Mouse (Mus musculus) thymus, adult 2 months (tissue): ENCODE data around the gene Usp47. TPM values are rescaled to one million over a fixed set of nuclear protein-coding genes. Genes with fewer than 3 reads are reported as not detected.

Source experiments
- DNase-seq: peaks from one replicate; pipeline ENCODE4 v3.0.0; 2021
- H3K27ac ChIP-seq: fragments of 200-500 bp; 2 replicates; pipeline ENCODE4 v1.5.1; 2012; ENCODE audit warnings: low read length, control low read depth; ENCODE audit not compliant: control insufficient read depth, insufficient read depth
- H3K27me3 ChIP-seq: fragments of 200-500 bp; 2 replicates; pipeline ENCODE4 v1.6.1; 2012; ENCODE audit warnings: mild to moderate bottlenecking, low read length, moderate library complexity, mixed read lengths; ENCODE audit not compliant: control insufficient read depth, insufficient read depth
- H3K36me3 ChIP-seq: fragments of 200-500 bp; 2 replicates; pipeline ENCODE4 v1.6.1; 2012; ENCODE audit warnings: mild to moderate bottlenecking, low read length, moderate library complexity; ENCODE audit not compliant: control insufficient read depth, insufficient read depth
- H3K4me1 ChIP-seq: fragments of 200-500 bp; replicated peaks from 2 replicates; pipeline ENCODE4 v1.6.1; 2012; ENCODE audit warnings: low read length; ENCODE audit not compliant: control insufficient read depth, insufficient read depth
- H3K4me3 ChIP-seq: fragments of 200-500 bp; 2 replicates; pipeline ENCODE4 v1.5.1; 2012; ENCODE audit warnings: mild to moderate bottlenecking, low read length, control low read depth, moderate library complexity; ENCODE audit not compliant: control insufficient read depth, insufficient read depth
- CTCF ChIP-seq: fragments of 200-500 bp; IDR thresholded peaks from 2 replicates; pipeline ENCODE4 v1.5.1; 2012; ENCODE audit warnings: mild to moderate bottlenecking, control low read depth, low read length, moderate library complexity, borderline replicate concordance; ENCODE audit not compliant: control insufficient read depth, poor library complexity, insufficient read depth; ENCODE audit errors: extremely low read depth
- POLR2A ChIP-seq: fragments of 200-500 bp; IDR thresholded peaks from 2 replicates; pipeline ENCODE4 v1.6.1; 2012; ENCODE audit warnings: mild to moderate bottlenecking, low read length, control low read depth, moderate library complexity; ENCODE audit not compliant: control insufficient read depth, poor library complexity, insufficient read depth; ENCODE audit errors: extremely low read depth
- WGBS: fragments of 180-500 bp; shearing (Covaris S2); methylation state at CpG from one replicate; pipeline ENCODE4 v1.1.7; 2018; 5-methylcytosine and 5-hydroxymethylcytosine counted together
- polyA plus RNA-seq: library from polyadenylated mRNA; depleted of rRNA; stranded (reverse); fragments of >200 nt; gene quantifications from 2 replicates; pipeline ENCODE4 v1.2.3, GENCODE M21; 2012

The Usp47 gene
- polyA plus RNA-seq, 1 experiment, result 13.2 TPM

DNA sequence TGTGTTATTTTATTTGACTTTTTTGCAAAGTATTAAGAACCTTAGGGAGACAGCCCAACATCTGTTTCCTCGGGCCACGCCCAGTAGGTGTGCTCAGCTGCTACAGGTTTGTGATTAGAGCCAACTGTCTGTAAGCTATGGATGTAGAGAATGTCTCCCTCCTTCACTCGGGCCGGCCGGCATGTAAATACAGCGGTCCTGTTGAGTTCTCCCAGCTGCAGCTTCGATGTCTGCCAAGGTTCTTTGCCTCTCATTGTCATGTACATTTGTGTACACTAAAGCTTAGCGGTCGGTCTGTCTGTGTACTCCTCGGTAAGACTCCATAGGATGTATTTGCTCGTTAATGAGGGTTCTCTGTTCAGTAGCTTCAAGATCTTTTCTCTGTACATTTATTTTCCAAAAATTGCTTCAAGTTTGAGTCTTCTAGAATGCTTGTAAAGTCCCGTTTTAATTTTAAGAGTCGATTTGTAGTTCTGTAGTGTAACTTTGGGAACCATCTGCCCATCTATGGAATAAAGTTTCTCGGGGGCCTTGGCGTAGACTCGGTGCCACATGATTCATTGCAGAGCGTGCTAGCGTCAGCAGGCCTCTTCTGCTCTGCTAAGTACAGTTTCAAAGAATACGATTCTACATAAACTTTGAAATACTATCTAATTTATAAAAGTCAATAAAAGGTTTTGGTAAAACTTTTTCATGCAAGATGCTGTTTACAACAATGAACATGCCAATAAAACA, 87.5 kb downstream of the Usp47 start:
- no peak for DNase-seq
- Histone ChIP-seq H3K27me3 (no peaks in the 10 kb centered on the region), H3K27ac (no peak overlapping the region), H3K4me1 (no peaks in the 10 kb centered on the region), H3K4me3 (no peak overlapping the region), H3K36me3 (peaks cover 50% of the 10 kb centered on the region)
- 98% methylated on average over 19 of the region's 19 CpGs for WGBS
- no peak for TF ChIP-seq POLR2A
- TF ChIP-seq CTCF, result no peak

DNA sequence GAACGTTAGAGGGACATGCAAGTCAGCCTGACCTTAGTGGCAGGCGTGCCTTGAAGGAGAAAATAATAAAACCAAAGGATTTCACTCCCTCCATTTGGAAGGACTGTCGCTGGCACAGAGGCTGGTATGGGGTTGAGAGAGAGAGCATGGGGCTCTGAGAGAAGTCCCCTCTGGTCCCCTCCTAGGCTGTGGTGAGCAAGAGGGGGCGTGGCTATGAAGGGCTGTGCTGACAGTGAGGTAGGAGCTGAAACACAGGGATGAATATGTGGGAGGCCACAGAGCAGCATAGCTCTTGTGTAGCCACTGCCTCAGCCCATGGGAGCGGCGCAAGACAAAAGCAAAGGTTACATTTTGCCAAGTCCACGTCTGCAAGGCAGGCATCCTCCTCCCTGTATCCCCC, 94.2 kb downstream of the Usp47 start:
- WGBS, result 95% methylated on average over 7 of the region's 7 CpGs
- H3K27me3 ChIP-seq, result no peaks in the 10 kb centered on the region
- no peaks in the 10 kb centered on the region for H3K4me1 ChIP-seq
- no peak overlapping the region for H3K27ac ChIP-seq
- no peaks in the 10 kb centered on the region for H3K36me3 ChIP-seq
- no peak for DNase-seq
- TF ChIP-seq CTCF (no peak), POLR2A (no peak)
- H3K4me3 ChIP-seq, result no peak overlapping the region

DNA sequence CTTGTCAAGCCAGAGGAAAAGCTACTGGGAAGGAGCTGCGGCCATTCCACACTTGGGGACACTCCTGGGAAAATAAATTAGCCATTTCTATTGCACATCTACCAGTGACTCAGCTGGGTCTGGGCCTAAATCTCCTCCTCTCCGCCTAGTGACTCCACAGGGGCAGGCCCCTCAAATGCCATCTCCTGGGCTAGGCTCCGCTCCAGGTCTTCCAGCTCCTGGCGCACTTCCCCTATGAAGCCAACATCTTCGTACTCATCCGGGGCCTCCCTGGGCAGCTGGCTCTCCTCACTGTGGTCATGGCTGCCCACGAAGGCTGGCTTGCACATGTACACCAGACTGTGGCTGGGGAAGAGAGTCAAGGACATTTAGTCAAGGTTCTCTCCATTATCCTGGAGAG, 94.8 kb downstream of the Usp47 start:
- no peak for TF ChIP-seq CTCF
- TF ChIP-seq POLR2A, result no peak
- no peak overlapping the region for H3K27ac ChIP-seq
- H3K36me3 ChIP-seq, result no peaks in the 10 kb centered on the region
- H3K4me3 ChIP-seq, result no peak overlapping the region
- 87% methylated on average over 7 of the region's 7 CpGs for WGBS
- no peak for DNase-seq
- no peaks in the 10 kb centered on the region for H3K27me3 ChIP-seq
- no peaks in the 10 kb centered on the region for H3K4me1 ChIP-seq

DNA sequence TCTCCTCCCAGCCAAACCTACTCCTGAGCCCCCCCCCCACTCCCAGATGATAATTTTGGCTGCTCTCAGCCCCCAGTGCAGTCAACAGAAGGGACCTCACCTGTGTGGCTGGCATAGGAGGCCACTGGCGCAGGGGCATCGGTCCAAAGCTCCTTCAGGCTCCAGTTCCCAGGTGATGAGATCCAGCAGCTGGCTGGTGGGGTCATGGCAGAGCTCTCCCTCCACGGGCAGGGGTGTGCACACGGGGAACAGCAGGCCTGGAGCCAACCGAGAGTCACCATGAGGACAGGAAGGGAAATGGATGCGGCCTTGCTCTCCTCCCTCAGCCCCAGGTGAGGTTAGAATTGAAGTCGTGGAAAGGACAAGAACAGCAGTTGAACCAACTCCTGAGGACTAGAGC, 95.9 kb downstream of the Usp47 start:
- Histone ChIP-seq H3K27me3 (no peaks in the 10 kb centered on the region), H3K4me1 (no peaks in the 10 kb centered on the region), H3K36me3 (no peaks in the 10 kb centered on the region), H3K4me3 (no peak overlapping the region), H3K27ac (no peak overlapping the region)
- WGBS, result 89% methylated on average over 7 of the region's 7 CpGs
- TF ChIP-seq CTCF (no peak), POLR2A (no peak)
- DNase-seq, result no peak

DNA sequence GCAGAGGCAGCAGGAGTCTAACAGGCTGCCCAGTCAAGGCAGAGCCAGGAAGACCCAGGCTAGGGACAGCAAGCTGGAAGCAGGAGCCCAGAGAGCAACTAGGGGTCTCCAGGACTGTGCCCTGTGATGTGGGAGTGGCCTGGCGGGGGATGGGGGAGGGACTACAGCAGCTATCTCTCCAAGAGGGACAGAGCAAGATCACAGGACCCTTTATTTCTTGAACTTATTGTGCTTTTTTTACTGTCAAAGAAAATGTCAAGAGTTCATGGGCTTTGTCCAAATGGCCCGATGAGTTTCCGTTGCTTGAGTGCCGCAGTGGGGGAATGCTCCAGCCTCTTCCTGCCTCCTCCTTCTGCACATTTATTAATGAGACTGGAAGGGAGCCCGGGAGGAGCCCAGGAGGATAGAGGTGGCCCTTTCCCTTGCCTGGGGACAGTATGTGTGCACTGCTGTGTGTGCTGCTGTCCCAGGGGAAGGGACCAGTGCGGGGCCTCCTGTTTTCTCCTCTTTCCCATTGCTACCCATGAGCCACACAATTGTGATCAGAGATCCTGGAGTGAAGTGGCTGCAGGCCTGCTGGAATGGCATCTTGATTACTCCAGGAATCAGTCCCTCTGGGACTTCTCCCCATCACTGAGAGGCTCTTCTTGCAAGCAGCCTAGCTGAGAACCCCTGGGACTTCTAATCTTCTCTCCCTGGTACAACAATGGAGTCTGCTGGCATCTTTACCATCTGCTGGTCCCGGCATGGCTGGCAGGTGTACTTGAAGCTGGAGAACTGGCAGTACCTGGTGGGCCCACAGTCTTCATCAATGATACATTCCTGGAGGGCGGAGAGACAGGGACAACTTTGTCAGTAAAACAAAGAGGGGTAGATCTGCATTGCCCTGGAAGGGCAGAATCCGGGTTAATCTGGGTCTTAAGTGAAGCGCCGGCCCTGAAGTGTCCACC, 97.8 kb downstream of the Usp47 start:
- H3K27ac ChIP-seq, result no peak overlapping the region

DNA sequence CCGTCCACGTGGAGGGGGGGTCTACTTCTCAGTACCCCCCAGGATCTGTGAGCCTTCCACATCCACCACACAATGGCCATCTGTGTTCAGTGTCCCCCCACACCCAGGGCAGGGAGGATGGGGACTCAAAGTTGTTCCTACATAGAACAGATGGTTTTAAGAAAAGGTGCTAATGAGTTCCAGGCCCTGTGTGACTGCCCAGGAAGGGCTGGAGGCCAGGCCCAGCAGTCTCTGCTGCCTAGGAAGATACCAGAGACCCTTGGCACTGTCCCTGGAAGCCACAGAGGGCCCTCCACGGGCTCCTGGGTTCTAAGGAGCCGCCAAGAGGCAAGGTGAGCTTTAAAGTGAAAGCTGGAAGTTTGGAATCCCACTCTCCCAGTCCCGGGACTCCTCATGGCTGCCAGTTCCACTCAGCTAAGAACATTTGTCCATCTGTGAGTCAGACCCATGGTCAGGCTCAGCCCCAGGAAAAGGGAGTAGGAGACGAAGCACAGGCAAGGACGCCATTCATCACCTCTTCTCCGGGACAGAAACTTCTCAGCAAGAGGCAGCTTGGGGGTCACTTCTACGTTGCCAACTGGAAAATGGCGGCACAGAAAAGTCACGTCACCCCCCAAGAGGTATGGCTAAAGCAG, 98.7 kb downstream of the Usp47 start:
- Histone ChIP-seq H3K27ac (no peak overlapping the region), H3K4me1 (no peaks in the 10 kb centered on the region), H3K27me3 (no peaks in the 10 kb centered on the region), H3K36me3 (no peaks in the 10 kb centered on the region), H3K4me3 (no peak overlapping the region)
- TF ChIP-seq POLR2A, result no peak
- TF ChIP-seq CTCF, result no peak
- 89% methylated on average over 11 of the region's 11 CpGs for WGBS
- DNase-seq, result no peak

More for the DNA sequence above, 97.8 kb downstream of the Usp47 start:
- Histone ChIP-seq H3K36me3 (no peaks in the 10 kb centered on the region), H3K4me1 (no peaks in the 10 kb centered on the region), H3K4me3 (no peak overlapping the region), H3K27me3 (no peaks in the 10 kb centered on the region)
- DNase-seq, result no peak
- 86% methylated on average over 11 of the region's 11 CpGs for WGBS
- TF ChIP-seq POLR2A, result no peak
- no peak for TF ChIP-seq CTCF
